Mouse (Mus musculus) bone marrow, adult 2 months (tissue): ENCODE data around the gene 2810408A11Rik. TPM values are rescaled to one million over a fixed set of nuclear protein-coding genes. Genes with fewer than 3 reads are reported as not detected.

Experiments used
- H3K27ac ChIP-seq: fragments of 200-500 bp; 2 replicates; pipeline ENCODE4 v1.5.1; 2012; ENCODE audit warnings: low read depth, mild to moderate bottlenecking, control low read depth, inconsistent platforms, low read length; ENCODE audit not compliant: control insufficient read depth, poor library complexity, insufficient read depth
- H3K4me1 ChIP-seq: fragments of 200-500 bp; 2 replicates; pipeline ENCODE4 v1.6.1; 2011; ENCODE audit warnings: low read length; ENCODE audit not compliant: control insufficient read depth, insufficient read depth
- H3K4me3 ChIP-seq: fragments of 200-500 bp; replicated peaks from 2 replicates; pipeline ENCODE3; 2011; ENCODE audit warnings: mild to moderate bottlenecking, low read depth, low read length, control low read depth; ENCODE audit not compliant: control insufficient read depth
- CTCF ChIP-seq: fragments of 200-500 bp; IDR thresholded peaks from 2 replicates; pipeline ENCODE4 v1.5.1; 2011; ENCODE audit warnings: low read length, control low read depth; ENCODE audit not compliant: control insufficient read depth, insufficient read depth
- POLR2A ChIP-seq: fragments of 200-500 bp; IDR thresholded peaks from 2 replicates; pipeline ENCODE4 v1.6.1; 2011; ENCODE audit warnings: low read depth, mild to moderate bottlenecking, control low read depth, low read length, borderline replicate concordance; ENCODE audit not compliant: control insufficient read depth
- WGBS: fragments of 180-500 bp; shearing (Covaris S2); methylation state at CpG from one replicate; pipeline ENCODE4 v1.1.7; 2018; 5-methylcytosine and 5-hydroxymethylcytosine counted together
- polyA plus RNA-seq: library from polyadenylated mRNA; stranded (reverse); fragments of >200 nt; gene quantifications from 2 replicates; pipeline ENCODE4 v1.2.4, GENCODE M21; 2011; ENCODE audit warnings: low replicate concordance; ENCODE audit not compliant: missing spikeins, insufficient read depth, insufficient read length

2810408A11Rik gene
- polyA plus RNA-seq, 1 experiment = 5.6 TPM

DNA sequence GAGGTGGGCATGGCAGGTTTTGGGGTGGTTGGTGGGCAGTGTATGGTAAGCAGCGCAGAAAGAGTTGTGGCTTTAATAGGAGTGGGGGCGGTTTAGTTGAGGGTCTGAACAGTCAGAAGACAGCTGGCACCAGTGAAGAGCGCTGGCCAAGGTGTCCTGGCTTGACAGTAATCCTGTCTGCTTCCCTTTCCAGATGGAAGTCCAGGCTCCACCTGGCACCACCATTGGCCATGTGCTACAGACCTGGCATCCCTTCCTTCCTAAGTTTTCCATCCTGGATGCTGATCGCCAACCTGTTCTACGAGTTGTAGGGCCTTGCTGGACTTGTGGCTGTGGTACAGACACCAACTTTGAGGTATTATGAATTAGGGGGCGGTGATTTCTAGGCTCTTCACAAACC is 52.8 kb downstream of the 2810408A11Rik start:
- H3K4me3 ChIP-seq = no peak overlapping the region
- 92% methylated on average over 6 of the region's 6 CpGs for WGBS
- H3K27ac ChIP-seq = no peak overlapping the region; the same call in 1 of the 2 replicates
- no peak for TF ChIP-seq POLR2A
- no peak for TF ChIP-seq CTCF
- peaks cover 21% of the 10 kb centered on the region for H3K4me1 ChIP-seq

Other genes starting within 250 kb of the 2810408A11Rik start
- gene Sox15, start 245.7 kb downstream of the 2810408A11Rik start, polyA plus RNA-seq = not detected in 2 replicates
- gene Mpdu1, start 238.3 kb downstream of the 2810408A11Rik start, polyA plus RNA-seq = 62.4 and 109 TPM in 2 replicates
- 28.0 and 51.6 TPM in 2 replicates for gene Cd68, start 234.8 kb downstream of the 2810408A11Rik start, polyA plus RNA-seq
- 268 and 540 TPM in 2 replicates for gene Eif4a1, start 228.6 kb downstream of the 2810408A11Rik start, polyA plus RNA-seq
- 46.3 and 67.8 TPM in 2 replicates for gene Senp3, start 218.9 kb downstream of the 2810408A11Rik start, polyA plus RNA-seq
- 2.3 and 3.1 TPM in 2 replicates for gene Tnfsf13, start 215.2 kb downstream of the 2810408A11Rik start, polyA plus RNA-seq
- 4.2 and 7.1 TPM in 2 replicates for gene Tnfsf12, start 205.1 kb downstream of the 2810408A11Rik start, polyA plus RNA-seq
- 7.6 and 17.0 TPM in 2 replicates for gene Tnfsfm13, start 204.9 kb downstream of the 2810408A11Rik start, polyA plus RNA-seq
- gene Polr2a, start 142.3 kb downstream of the 2810408A11Rik start, polyA plus RNA-seq = 28.8 and 49.2 TPM in 2 replicates
- not detected in 2 replicates for gene Slc35g3, start 139.0 kb downstream of the 2810408A11Rik start, polyA plus RNA-seq
- 8.4 and 13.8 TPM in 2 replicates for gene Zbtb4, start 135.1 kb downstream of the 2810408A11Rik start, polyA plus RNA-seq
- 1.8 and 3.5 TPM in 2 replicates for gene Chrnb1, start 105.0 kb downstream of the 2810408A11Rik start, polyA plus RNA-seq
- gene Fgf11, start 99.1 kb downstream of the 2810408A11Rik start, polyA plus RNA-seq = 0.32 and 1.00 TPM in 2 replicates
- not detected in 2 replicates for gene Tmem102, start 95.4 kb downstream of the 2810408A11Rik start, polyA plus RNA-seq
- not detected in 2 replicates for gene Gm39566, start 85.7 kb downstream of the 2810408A11Rik start, polyA plus RNA-seq
- gene Spem2, start 82.5 kb downstream of the 2810408A11Rik start, polyA plus RNA-seq = not detected in 2 replicates
- gene Spem1, start 78.8 kb downstream of the 2810408A11Rik start, polyA plus RNA-seq = not detected in 2 replicates
- 5.3 and 6.0 TPM in 2 replicates for gene Nlgn2, start 63.2 kb downstream of the 2810408A11Rik start, polyA plus RNA-seq
- 180 and 202 TPM in 2 replicates for gene Tmem256, start 62.5 kb downstream of the 2810408A11Rik start, polyA plus RNA-seq
- gene Plscr3, start 54.6 kb downstream of the 2810408A11Rik start, polyA plus RNA-seq = 38.3 and 50.9 TPM in 2 replicates
- gene Tnk1, start 42.3 kb downstream of the 2810408A11Rik start, polyA plus RNA-seq = 2.9 and 5.4 TPM in 2 replicates
- gene Tmem95, start 23.0 kb downstream of the 2810408A11Rik start, polyA plus RNA-seq = not detected in 2 replicates
- 1.8 and 3.6 TPM in 2 replicates for gene Kctd11, start 19.6 kb downstream of the 2810408A11Rik start, polyA plus RNA-seq
- gene Acap1, start 5.4 kb downstream of the 2810408A11Rik start, polyA plus RNA-seq = 63.5 and 179 TPM in 2 replicates
- 25.7 and 38.2 TPM in 2 replicates for gene Neurl4, start 85 bp upstream of the 2810408A11Rik start, polyA plus RNA-seq
- gene Gps2, start 12.9 kb upstream of the 2810408A11Rik start, polyA plus RNA-seq = 120 and 203 TPM in 2 replicates
- gene Eif5a, start 21.0 kb upstream of the 2810408A11Rik start, polyA plus RNA-seq = 378 and 387 TPM in 2 replicates
- 1.2 and 1.5 TPM in 2 replicates for gene Ybx2, start 34.8 kb upstream of the 2810408A11Rik start, polyA plus RNA-seq
- 24.5 and 32.2 TPM in 2 replicates for gene Slc2a4, start 47.2 kb upstream of the 2810408A11Rik start, polyA plus RNA-seq
- gene Cldn7, start 63.8 kb upstream of the 2810408A11Rik start, polyA plus RNA-seq = not detected in 2 replicates
- 42.5 and 60.6 TPM in 2 replicates for gene Ctdnep1, start 80.2 kb upstream of the 2810408A11Rik start, polyA plus RNA-seq
- gene Elp5, start 81.5 kb upstream of the 2810408A11Rik start, polyA plus RNA-seq = 27.2 and 50.6 TPM in 2 replicates
- 204 and 443 TPM in 2 replicates for gene Gabarap, start 90.2 kb upstream of the 2810408A11Rik start, polyA plus RNA-seq
- gene Phf23, start 94.8 kb upstream of the 2810408A11Rik start, polyA plus RNA-seq = 26.8 and 72.4 TPM in 2 replicates
- gene Dvl2, start 99.6 kb upstream of the 2810408A11Rik start, polyA plus RNA-seq = 4.4 and 12.8 TPM in 2 replicates
- gene Acadvl, start 114.4 kb upstream of the 2810408A11Rik start, polyA plus RNA-seq = 26.3 and 28.9 TPM in 2 replicates
- 5.4 and 19.4 TPM in 2 replicates for gene Dlg4, start 116.0 kb upstream of the 2810408A11Rik start, polyA plus RNA-seq
- gene Asgr1, start 153.1 kb upstream of the 2810408A11Rik start, polyA plus RNA-seq = 1.4 and 3.5 TPM in 2 replicates
- gene Asgr2, start 191.7 kb upstream of the 2810408A11Rik start, polyA plus RNA-seq = 1.2 and 5.1 TPM in 2 replicates
- 2.3 and 3.8 TPM in 2 replicates for gene Mgl2, start 229.3 kb upstream of the 2810408A11Rik start, polyA plus RNA-seq